Mouse (Mus musculus): ENCODE data around the gene Cd274.

DNA sequence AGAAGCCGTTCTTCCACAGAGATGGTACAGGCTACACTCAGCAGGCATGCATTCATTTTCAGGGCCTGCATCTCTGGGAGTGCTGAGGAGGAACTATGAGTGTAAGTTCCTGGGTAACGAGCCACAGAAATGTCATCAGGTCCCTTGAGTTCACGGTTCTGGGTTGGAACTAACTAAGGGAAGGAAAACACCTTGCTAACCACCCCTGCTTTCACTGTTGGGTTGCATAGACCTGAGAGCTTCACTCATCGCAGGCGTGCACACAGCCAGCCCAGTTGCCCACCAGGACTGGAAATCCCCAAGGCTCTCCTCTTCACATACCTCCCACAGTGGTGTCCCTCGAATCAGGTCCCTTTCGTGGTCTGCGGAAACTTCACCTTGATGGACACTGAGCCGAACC lies 7.7 kb downstream of the Cd274 start:
- TF ChIP-seq CTCF (IDR thresholded peaks at IDR 0.05; ENCODE audit: extremely low read depth, insufficient read depth, low read length) = no peak
- TF ChIP-seq POLR2A (IDR thresholded peaks at IDR 0.05; ENCODE audit: extremely low read depth, insufficient read depth, low read length) = no peak

Measured in cortical plate, adult 2 months (tissue).